Mouse (Mus musculus) heart, adult 2 months (tissue): ENCODE results near the gene Pgpep1l.

Experiments used
- CTCF ChIP-seq: fragments of 200-600 bp; IDR thresholded peaks from 2 replicates; pipeline ENCODE4 v1.8.1; 2022; ENCODE audit warnings: antibody characterized with exemption, mild to moderate bottlenecking, moderate library complexity
- POLR2A ChIP-seq: fragments of 200-500 bp; IDR thresholded peaks from 2 replicates; pipeline ENCODE4 v1.6.1; 2011; ENCODE audit warnings: mild to moderate bottlenecking, low read depth, low read length, control low read depth; ENCODE audit not compliant: insufficient read depth

DNA sequence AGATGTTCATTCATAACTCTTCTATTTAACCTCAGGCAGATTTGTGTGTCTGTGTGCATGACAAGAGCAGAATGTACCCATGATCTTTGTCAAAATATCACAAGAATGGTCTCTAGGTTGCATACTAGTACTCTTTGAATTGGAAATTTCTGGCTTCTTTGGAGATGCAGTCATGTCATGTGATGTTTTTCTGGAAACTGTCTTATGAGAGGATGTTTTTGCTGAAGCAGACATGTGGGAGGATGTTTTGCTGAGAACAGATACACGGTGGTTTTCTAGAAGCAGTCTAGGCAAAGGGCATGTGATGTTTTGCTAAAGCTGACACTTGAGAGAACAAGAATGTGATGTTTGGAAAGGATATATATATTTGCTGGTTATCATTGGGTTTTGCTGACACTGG lies 13.6 kb downstream of the Pgpep1l start:
- TF ChIP-seq CTCF, result no peak
- no peak for TF ChIP-seq POLR2A
